Mouse (Mus musculus): ENCODE measurements around the gene Apela.

The Apela gene

DNA sequence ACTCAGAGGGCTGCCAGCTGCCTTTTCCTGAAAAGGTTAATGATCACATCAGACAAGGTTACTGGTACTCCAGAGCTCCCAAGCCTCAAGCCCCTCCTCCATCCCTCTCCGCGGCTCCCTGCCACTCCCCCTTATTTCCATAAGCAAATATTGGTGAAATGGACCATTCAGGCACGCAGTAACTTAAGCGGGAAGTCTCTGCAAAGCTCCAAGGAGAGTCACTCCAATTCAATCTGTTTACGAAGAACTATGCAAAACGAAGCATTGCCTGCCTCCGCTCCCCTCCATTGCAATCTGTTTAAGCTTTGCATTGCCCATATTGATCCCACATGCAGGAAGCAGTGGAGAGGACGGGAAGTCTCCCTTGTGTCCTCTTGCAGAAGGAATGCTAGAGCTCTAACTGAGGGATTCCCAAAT lies at the start of gene Apela:
TSS of gene Apela (minus strand) at position 220 of the 417 bp plus-strand sequence.
- in situ Hi-C loops (cut with MboI; ENCODE audit: low pct_unique_long_range_greater_than_20kb in 1 of 2, low sequenced_read_pairs in 2 of 2, unreplicated experiment in 1 of 2): no loop called here

DNA sequence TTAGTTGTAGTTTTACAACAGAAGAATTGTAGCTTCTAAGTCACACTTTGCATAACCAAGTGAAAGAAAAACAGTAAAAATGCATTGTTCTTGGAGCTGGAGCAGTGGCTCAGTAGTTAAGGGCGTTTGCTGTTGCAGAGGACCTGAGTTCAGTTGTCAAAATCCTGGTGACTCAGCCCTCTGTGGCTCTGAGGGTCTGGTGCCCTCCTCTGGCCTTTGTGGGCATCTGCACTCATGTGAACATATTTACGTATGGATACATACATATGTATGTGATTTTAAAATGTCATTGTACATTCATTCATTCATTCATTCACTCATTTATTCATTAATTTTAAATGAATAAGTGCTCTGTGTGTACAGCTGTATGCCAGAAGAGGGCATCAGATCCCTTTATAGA lies 48.5 kb upstream of the Apela start:
- in situ Hi-C loops (cut with MboI; ENCODE audit: low pct_unique_long_range_greater_than_20kb in 1 of 2, low sequenced_read_pairs in 2 of 2, unreplicated experiment in 1 of 2): no loop called here

GRCm38 (mm10) chr8:65080731-65081130 lies 43.6 kb upstream of the Apela start:
- in situ Hi-C loops (cut with MboI; ENCODE audit: low pct_unique_long_range_greater_than_20kb in 1 of 2, low sequenced_read_pairs in 2 of 2, unreplicated experiment in 1 of 2): loop anchor here in 1 of 2 experiments (5.0 kb wide), 1 partner anchor 53 kb away; no protein-coding TSS in a partner anchor

DNA sequence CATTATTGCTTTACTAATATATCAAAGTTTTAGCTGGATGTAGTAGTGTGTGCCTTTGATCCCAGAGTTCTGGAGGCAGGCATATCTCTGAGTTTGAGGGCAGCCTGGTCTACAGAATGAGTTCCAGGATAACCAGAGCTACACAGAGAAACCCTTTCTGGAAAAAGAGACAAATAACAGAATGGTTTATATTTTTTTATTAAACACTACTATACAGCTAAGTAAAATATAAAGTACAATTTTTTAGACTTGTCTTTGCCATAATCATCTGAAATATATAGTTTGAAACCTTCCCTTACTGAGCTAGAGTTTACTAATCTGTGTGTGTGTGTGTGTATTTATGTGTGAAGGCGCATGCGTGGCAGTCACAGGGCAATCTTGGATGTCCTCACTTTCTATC lies 37.6 kb upstream of the Apela start, which contains the start of gene Gm10663:
TSS of gene Gm10663 (plus strand) at position 301 of the 400 bp plus-strand sequence.
- in situ Hi-C loops (cut with MboI; ENCODE audit: low pct_unique_long_range_greater_than_20kb in 1 of 2, low sequenced_read_pairs in 2 of 2, unreplicated experiment in 1 of 2): no loop called here

DNA sequence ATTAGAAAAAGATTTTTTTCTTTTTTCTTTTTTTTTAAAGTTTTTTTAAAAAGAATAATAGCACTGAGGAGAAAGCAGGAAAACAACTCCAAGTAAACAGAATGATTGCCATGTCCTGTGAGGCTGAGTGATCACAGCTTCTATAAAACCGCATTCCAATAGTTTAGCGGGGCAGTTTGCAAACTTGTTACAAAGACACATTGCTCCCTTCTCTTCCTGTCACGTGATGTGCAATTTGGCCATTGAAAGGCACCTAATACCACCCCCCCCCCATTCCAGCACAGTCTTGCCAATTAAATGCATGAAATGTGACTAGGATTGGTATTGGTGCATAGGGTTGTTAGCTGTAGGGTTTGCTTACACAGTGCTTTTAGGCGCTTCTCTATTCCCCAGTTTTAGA lies 33.9 kb upstream of the Apela start:
- in situ Hi-C loops (cut with MboI; ENCODE audit: low pct_unique_long_range_greater_than_20kb in 1 of 2, low sequenced_read_pairs in 2 of 2, unreplicated experiment in 1 of 2): no loop called here

DNA sequence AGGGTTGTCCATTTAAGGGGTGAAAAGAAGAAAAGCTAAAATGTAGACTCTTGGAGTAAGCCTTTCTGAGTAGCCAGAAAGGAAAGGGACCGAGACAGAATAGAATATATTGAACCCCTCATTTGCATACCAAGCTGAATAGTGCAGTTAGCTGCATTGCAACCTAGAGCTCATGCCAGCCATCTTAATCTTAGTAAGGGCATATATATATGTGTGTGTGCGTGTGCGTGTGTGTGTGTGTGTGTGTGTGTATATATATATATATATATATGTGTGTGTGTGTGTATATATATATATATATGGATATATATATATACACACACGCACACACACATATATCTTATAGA lies 31.3 kb upstream of the Apela start:
- in situ Hi-C loops (cut with MboI; ENCODE audit: low pct_unique_long_range_greater_than_20kb in 1 of 2, low sequenced_read_pairs in 2 of 2, unreplicated experiment in 1 of 2): loop anchor here in 1 of 2 experiments (5.0 kb wide), 1 partner anchor 36 kb away; no protein-coding TSS in a partner anchor

- in situ Hi-C loops (cut with MboI; ENCODE audit: low pct_unique_long_range_greater_than_20kb in 1 of 2, low sequenced_read_pairs in 2 of 2, unreplicated experiment in 1 of 2): loop anchor here in 1 of 2 experiments (5.0 kb wide), 1 partner anchor 36 kb away; no protein-coding TSS in a partner anchor
These were observed 30.7 kb upstream of the Apela start for GRCm38 (mm10) chr8:65067694-65068472.

- in situ Hi-C loops (cut with MboI; ENCODE audit: low pct_unique_long_range_greater_than_20kb in 1 of 2, low sequenced_read_pairs in 2 of 2, unreplicated experiment in 1 of 2): loop anchor here in 1 of 2 experiments (5.0 kb wide), 1 partner anchor 35 kb away; no protein-coding TSS in a partner anchor
These were observed 29.9 kb upstream of the Apela start for GRCm38 (mm10) chr8:65067031-65067430.

GRCm38 (mm10) chr8:65065622-65066021 lies 28.5 kb upstream of the Apela start:
- in situ Hi-C loops (cut with MboI; ENCODE audit: low pct_unique_long_range_greater_than_20kb in 1 of 2, low sequenced_read_pairs in 2 of 2, unreplicated experiment in 1 of 2): loop anchor here in 1 of 2 experiments (5.0 kb wide), 1 partner anchor 33 kb away; no protein-coding TSS in a partner anchor

- in situ Hi-C loops (cut with MboI; ENCODE audit: low pct_unique_long_range_greater_than_20kb in 1 of 2, low sequenced_read_pairs in 2 of 2, unreplicated experiment in 1 of 2): no loop called here
These were observed 26.9 kb upstream of the Apela start for GRCm38 (mm10) chr8:65064071-65064470.

DNA sequence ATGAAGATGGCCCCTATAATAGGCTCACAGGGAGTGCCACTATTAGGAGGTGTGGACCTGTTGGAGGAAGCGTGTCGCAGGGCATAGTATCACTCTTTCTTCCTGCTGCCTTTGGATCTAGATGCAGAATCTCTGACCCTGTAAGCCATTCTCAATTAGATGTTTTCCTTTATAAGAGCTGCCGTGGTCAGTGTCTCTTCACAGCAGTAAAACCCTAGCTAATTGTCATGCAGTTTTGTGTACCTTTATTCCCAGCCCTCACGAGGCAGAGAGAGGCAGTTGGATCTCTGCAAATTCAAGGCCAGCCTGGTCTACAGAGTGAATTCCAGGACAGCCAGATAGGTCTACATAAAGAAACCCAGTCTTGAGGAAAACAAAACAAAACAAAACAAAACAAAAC lies 25.1 kb upstream of the Apela start:
- in situ Hi-C loops (cut with MboI; ENCODE audit: low pct_unique_long_range_greater_than_20kb in 1 of 2, low sequenced_read_pairs in 2 of 2, unreplicated experiment in 1 of 2): no loop called here

- in situ Hi-C loops (cut with MboI; ENCODE audit: low pct_unique_long_range_greater_than_20kb in 1 of 2, low sequenced_read_pairs in 2 of 2, unreplicated experiment in 1 of 2): no loop called here
These were observed 19.6 kb upstream of the Apela start for GRCm38 (mm10) chr8:65056722-65057121.

DNA sequence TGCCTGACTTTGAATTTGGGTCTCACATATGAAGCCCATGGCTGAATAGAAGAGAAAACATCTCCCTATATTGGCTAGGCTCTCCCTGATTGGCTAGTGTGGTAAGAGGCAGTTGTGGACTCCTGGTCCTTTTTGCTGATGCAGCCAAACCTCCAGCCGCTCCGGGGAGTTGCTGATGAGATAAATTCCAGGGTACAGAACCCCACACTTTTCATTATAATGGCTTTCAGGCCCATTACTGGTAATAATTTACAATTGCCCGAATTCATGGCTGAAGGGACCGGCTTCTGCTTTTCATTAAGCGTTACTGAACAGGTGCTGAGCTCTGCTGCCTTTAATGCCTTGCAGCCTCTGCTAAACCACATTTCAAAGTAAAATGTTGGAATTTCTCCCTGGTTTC lies 16.8 kb upstream of the Apela start:
- in situ Hi-C loops (cut with MboI; ENCODE audit: low pct_unique_long_range_greater_than_20kb in 1 of 2, low sequenced_read_pairs in 2 of 2, unreplicated experiment in 1 of 2): no loop called here

DNA sequence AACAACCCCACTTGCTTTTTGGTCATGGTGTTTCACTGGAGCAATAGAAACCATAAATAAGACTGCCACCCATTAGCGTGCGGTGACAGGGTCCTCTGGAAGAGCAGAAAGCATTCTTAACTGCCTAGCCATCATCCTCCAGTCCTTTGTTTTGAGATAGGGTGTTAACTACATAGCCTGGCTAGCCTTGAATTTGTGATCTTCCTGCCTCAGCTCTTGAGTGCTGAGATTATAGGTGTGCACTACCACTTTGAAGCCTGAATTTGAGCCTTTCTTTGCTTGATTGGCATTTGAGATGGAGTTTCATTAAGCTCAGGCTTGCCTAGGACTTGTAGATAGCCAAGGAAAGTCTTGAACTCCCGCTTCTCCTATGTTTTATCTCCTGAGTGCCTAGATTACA lies 16.4 kb upstream of the Apela start:
- in situ Hi-C loops (cut with MboI; ENCODE audit: low pct_unique_long_range_greater_than_20kb in 1 of 2, low sequenced_read_pairs in 2 of 2, unreplicated experiment in 1 of 2): no loop called here

DNA sequence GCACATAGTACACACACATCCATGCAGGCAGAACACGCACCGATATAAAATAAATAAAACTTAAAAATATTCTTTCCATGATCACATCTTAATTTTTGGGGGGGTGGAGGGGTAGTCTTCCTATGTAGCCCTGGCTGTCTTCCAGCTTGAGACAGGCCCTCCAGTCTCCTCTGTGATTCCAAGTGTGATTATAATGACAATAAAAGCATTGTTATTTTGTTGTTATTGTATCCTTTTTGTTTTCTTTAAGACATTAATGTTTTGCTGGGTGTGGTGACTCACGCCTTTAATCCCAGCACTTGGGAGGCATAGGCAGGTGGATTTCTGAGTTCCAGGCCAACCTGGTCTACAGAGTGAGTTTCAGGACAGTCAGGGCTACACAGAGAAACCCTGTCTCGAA lies 10.7 kb upstream of the Apela start:
- in situ Hi-C loops (cut with MboI; ENCODE audit: low pct_unique_long_range_greater_than_20kb in 1 of 2, low sequenced_read_pairs in 2 of 2, unreplicated experiment in 1 of 2): no loop called here

GRCm38 (mm10) chr8:65047193-65047592 lies 10.1 kb upstream of the Apela start:
- in situ Hi-C loops (cut with MboI; ENCODE audit: low pct_unique_long_range_greater_than_20kb in 1 of 2, low sequenced_read_pairs in 2 of 2, unreplicated experiment in 1 of 2): no loop called here

DNA sequence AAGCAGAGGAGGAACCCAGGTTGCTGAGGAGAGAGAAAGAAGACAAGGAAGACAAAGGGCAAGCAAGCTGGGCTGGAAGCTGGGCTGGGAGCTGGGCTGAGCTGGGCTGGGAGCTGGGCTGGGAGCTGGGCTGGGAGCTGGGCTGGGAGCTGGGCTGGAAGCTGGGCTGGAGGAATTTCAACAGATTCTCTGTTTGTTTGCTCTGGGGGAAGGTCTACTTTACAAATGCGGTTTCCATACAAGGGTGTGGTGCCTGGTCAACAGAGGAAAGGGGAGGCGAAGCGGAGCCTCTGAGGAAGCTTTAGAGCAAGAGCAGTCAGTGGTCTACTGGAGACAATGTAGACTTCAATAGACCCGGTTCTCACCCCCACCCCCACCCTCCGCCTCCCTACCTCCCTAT lies 9.4 kb upstream of the Apela start:
- in situ Hi-C loops (cut with MboI; ENCODE audit: low pct_unique_long_range_greater_than_20kb in 1 of 2, low sequenced_read_pairs in 2 of 2, unreplicated experiment in 1 of 2): no loop called here

DNA sequence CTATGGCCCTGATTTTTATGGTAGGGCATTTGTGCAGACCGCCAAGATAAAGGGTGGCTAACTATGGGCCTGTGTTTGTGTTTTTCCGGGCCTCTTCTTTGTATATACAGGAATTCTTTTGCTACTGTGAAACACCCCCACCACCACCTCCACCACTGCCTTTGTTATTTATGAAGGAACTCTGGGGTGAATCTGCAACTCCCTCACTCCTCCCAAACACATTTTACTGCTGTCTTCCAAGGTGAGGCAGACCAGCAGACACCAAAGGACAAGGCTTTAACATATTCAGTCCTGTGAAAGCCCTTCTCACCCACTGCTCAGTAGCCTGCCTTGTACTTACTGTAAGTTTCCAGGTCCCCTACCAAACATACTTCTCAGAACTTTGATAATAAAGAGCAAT lies 3.0 kb downstream of the Apela start:
- in situ Hi-C loops (cut with MboI; ENCODE audit: low pct_unique_long_range_greater_than_20kb in 1 of 2, low sequenced_read_pairs in 2 of 2, unreplicated experiment in 1 of 2): loop anchor here in 1 of 2 experiments (5.0 kb wide), 1 partner anchor 33 kb away; no protein-coding TSS in a partner anchor

DNA sequence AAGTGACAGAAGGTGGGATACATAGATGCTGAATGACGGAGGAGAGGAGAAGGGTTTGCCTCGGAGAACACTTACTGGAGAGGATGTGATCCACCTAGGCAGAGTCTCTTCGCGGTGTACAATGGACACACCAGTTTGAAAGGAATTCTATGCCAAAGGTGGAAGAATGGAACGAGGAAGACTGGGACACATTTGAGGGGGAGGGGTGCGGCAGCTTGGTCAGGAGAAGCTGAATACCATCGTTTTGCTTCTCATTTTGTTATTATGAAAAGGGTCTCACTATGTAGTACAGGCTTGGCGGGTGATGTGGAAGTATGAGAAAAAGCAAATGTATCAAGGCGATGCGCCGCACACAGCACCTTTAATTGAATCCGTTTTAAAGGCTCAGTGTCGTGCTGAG lies 4.1 kb downstream of the Apela start:
- in situ Hi-C loops (cut with MboI; ENCODE audit: low pct_unique_long_range_greater_than_20kb in 1 of 2, low sequenced_read_pairs in 2 of 2, unreplicated experiment in 1 of 2): loop anchor here in 1 of 2 experiments (5.0 kb wide), 1 partner anchor 34 kb away; no protein-coding TSS in a partner anchor

DNA sequence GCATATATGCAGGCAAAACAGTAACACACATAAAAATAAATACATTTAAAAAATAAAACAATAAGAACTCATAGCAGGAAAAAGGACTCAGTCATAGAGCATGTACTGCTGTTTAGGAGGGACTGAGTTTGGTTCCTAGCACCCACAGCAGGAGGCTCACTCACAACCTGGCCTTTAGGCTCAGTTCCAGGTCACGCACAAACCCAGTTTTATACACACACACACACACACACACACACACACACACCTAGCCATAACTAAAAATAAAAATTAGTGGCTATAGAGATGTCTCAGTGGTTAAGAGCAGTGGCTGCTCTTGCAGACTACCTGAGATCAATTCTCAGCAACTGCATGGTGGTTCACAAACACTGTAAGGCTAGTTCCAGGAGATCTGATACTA lies 5.0 kb downstream of the Apela start:
- in situ Hi-C loops (cut with MboI; ENCODE audit: low pct_unique_long_range_greater_than_20kb in 1 of 2, low sequenced_read_pairs in 2 of 2, unreplicated experiment in 1 of 2): loop anchor here in 1 of 2 experiments (5.0 kb wide), 1 partner anchor 35 kb away; no protein-coding TSS in a partner anchor

Measured in mouse embryonic stem cell (cell line).